Mouse (Mus musculus): ENCODE measurements around the gene Lrrc74b. TPM values are rescaled to one million over a fixed set of nuclear protein-coding genes. Genes with fewer than 3 reads are reported as not detected.
A peak's percentile ranks its signal among the peaks of the same experiment; 100 is the strongest.

Lrrc74b gene
- total RNA-seq (2014; fragmentation: Nextera tagmentation): 0.53 TPM in 1 of 2 replicates, not detected in the other
- 0.17 and 0.33 TPM in 2 replicates for total RNA-seq (2017)
- 0.03 TPM in 1 of 2 replicates, not detected in the other for polyA plus RNA-seq (2012)

DNA sequence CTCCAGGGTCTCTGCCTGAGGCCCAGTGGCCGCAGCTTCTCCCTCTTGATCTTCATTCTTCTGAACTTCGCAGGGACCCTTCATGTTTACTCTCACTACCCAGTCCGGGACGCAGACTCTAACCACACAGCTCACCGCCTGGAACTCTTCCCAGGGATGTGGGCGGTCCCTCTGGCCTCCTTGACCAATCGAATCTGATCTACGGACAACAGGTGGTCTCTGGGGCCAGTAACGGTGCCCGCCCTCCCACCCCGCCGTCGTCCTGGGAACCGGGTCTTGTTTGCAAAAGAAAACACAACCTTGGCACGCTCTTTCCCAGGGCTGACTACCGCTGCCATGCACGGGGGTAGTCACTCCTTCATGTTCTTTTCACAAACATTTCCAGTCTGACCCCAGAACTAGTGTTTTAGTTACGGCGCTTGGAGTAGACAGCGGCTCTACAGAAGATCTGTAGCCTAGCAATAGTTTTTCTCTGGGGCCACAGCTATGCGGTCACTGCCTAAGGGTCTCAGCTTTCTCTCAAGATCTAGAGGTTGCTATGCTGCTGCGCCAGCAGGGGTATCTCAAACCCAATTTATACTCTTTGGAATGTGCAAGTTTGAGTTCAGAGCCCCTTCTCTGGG lies at the start of gene Lrrc74b:
Gene Lrrc74b, minus strand, starts transcription at position 120 of the 623 bp plus-strand sequence.
- Histone ChIP-seq H3K27me3 (ENCODE audit: insufficient read depth, low read length) (peaks cover 72% of the 10 kb centered on the region), H3K9me3 (replicated peaks) (no peaks in the 10 kb centered on the region), H3K4me1 (ENCODE audit: insufficient read depth, low read depth, low read length) (peaks cover 41% of the 10 kb centered on the region), H3K4me3 (ENCODE audit: low read depth, low read length) (peak within 1 kb of the TSS; percentile 24; the same call in 1 of the 2 replicates), H3K36me3 (replicated peaks) (no peaks in the 10 kb centered on the region)
- ATAC-seq (ENCODE audit: extremely low read depth, insufficient number of reproducible peaks, low FRiP score, poor library complexity, severe bottlenecking) (no peak), DNase-seq (ENCODE audit: low spot score) (no peak)
- TF ChIP-seq CTCF (IDR thresholded peaks at IDR 0.05; ENCODE audit: low read depth, low read length) (no peak), GATA1 (IDR thresholded peaks at IDR 0.05; ENCODE audit: borderline replicate concordance, low read length) (no peak), TAL1 (conservative IDR thresholded peaks at IDR 0.05; ENCODE audit: low read depth, low read length) (no peak), GATA2 (IDR thresholded peaks at IDR 0.05; ENCODE audit: borderline replicate concordance, low read depth, low read length) (no peak)

DNA sequence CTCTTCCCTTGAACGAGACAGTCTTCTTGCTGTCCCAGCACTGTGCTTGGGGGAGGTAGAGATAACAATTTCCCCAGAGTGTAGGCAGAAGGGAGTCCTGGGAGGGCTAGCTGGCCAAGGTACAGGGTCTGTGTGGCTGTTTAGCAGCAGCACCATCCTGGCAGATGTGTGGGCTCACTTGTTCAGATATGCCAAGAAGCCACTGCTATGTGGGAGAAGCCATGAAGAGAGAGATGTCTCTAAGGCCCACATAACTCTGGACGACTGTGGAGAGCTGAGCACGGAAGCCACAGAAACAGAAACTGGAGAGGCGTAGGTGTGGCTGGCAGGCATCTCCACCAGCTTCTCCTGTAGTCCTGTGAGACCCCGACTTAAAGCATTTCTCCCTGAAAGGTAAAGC lies 44.6 kb upstream of the Lrrc74b start:
- DNase-seq (ENCODE audit: low spot score) (no peak), ATAC-seq (ENCODE audit: extremely low read depth, insufficient number of reproducible peaks, low FRiP score, poor library complexity, severe bottlenecking) (no peak)
- TF ChIP-seq CTCF (IDR thresholded peaks at IDR 0.05; ENCODE audit: low read depth, low read length) (no peak), GATA1 (IDR thresholded peaks at IDR 0.05; ENCODE audit: borderline replicate concordance, low read length) (no peak), TAL1 (conservative IDR thresholded peaks at IDR 0.05; ENCODE audit: low read depth, low read length) (no peak), POLR2AphosphoS5 (IDR thresholded peaks at IDR 0.05; ENCODE audit: insufficient replicate concordance, low read depth, low read length) (no peak), GATA2 (IDR thresholded peaks at IDR 0.05; ENCODE audit: borderline replicate concordance, low read depth, low read length) (no peak)
- Histone ChIP-seq H3K9me3 (replicated peaks) (peaks cover 9% of the 10 kb centered on the region), H3K36me3 (replicated peaks) (no peaks in the 10 kb centered on the region), H3K27me3 (ENCODE audit: insufficient read depth, low read length) (peaks cover 34% of the 10 kb centered on the region), H3K4me1 (ENCODE audit: insufficient read depth, low read depth, low read length) (no peaks in the 10 kb centered on the region; the same call in 1 of the 2 replicates), H3K4me3 (ENCODE audit: low read depth, low read length) (no peak overlapping the region)

DNA sequence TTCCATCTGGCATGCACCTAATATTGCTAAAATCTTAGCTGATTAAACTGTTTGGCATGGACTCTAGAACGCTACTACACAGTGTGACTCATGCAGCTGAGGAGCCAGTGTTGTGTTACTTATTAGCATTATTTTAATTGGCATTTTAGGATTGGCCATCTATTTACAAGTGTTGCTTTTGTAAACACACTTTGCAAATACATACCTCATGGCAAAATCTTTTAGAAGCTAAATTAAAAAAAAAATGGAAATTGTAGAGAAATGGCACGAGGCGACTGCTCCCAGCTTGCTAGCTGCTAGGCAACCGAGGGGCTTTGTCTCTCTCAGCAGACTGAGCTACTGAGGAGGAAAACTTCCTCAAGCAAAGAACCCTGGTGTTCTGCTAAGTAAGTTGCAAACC lies 43.9 kb upstream of the Lrrc74b start:
- Histone ChIP-seq H3K9me3 (replicated peaks) (peaks cover 4% of the 10 kb centered on the region), H3K4me3 (ENCODE audit: low read depth, low read length) (no peak overlapping the region), H3K36me3 (replicated peaks) (no peaks in the 10 kb centered on the region), H3K27me3 (ENCODE audit: insufficient read depth, low read length) (peaks cover 33% of the 10 kb centered on the region), H3K4me1 (ENCODE audit: insufficient read depth, low read depth, low read length) (no peaks in the 10 kb centered on the region; the same call in 1 of the 2 replicates)
- ATAC-seq (ENCODE audit: extremely low read depth, insufficient number of reproducible peaks, low FRiP score, poor library complexity, severe bottlenecking) (no peak), DNase-seq (ENCODE audit: low spot score) (no peak)
- TF ChIP-seq GATA1 (IDR thresholded peaks at IDR 0.05; ENCODE audit: borderline replicate concordance, low read length) (no peak), CTCF (IDR thresholded peaks at IDR 0.05; ENCODE audit: low read depth, low read length) (no peak), POLR2AphosphoS5 (IDR thresholded peaks at IDR 0.05; ENCODE audit: insufficient replicate concordance, low read depth, low read length) (no peak), GATA2 (IDR thresholded peaks at IDR 0.05; ENCODE audit: borderline replicate concordance, low read depth, low read length) (no peak), TAL1 (conservative IDR thresholded peaks at IDR 0.05; ENCODE audit: low read depth, low read length) (no peak)

DNA sequence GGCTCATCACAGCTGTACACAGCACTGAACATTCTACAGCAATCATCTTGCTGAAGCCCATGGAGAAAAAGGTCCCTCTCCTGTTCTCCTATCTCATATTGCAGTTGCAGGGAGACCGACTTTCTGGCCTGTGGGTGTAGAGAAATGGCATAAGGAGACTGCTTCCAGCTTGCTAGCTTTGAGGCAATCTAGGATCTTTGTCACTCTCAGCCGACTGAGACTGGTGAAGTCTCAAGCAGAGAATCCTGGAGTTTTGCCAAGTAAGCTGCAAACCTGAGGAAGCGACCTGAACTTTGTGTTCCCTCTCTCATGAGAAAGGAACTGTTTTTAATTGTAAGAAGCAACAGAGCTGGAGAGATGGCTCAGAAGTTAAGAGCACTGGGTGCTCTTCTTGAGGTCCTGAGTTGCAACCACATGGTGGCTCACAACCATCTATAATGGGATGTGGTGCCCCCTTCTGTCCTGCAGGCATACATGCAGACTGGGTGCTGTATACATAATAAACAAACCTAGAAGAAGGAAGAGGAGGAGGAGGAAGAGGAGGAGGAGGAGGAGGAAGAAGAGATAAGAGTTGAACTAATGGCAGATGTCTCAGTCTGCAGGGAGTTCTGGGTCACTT lies 40.0 kb upstream of the Lrrc74b start:
- Histone ChIP-seq H3K4me1 (ENCODE audit: insufficient read depth, low read depth, low read length) (no peaks in the 10 kb centered on the region; the same call in 1 of the 2 replicates), H3K9me3 (replicated peaks) (no peaks in the 10 kb centered on the region; the same call in 1 of the 2 replicates), H3K36me3 (replicated peaks) (no peaks in the 10 kb centered on the region), H3K4me3 (ENCODE audit: low read depth, low read length) (no peak overlapping the region), H3K27me3 (ENCODE audit: insufficient read depth, low read length) (peaks cover 24% of the 10 kb centered on the region)
- ATAC-seq (ENCODE audit: extremely low read depth, insufficient number of reproducible peaks, low FRiP score, poor library complexity, severe bottlenecking): no peak
- TF ChIP-seq POLR2AphosphoS5 (IDR thresholded peaks at IDR 0.05; ENCODE audit: insufficient replicate concordance, low read depth, low read length) (no peak), TAL1 (conservative IDR thresholded peaks at IDR 0.05; ENCODE audit: low read depth, low read length) (no peak), CTCF (IDR thresholded peaks at IDR 0.05; ENCODE audit: low read depth, low read length) (no peak), GATA1 (IDR thresholded peaks at IDR 0.05; ENCODE audit: borderline replicate concordance, low read length) (no peak), GATA2 (IDR thresholded peaks at IDR 0.05; ENCODE audit: borderline replicate concordance, low read depth, low read length) (no peak)
- no peak for DNase-seq (ENCODE audit: low spot score)

DNA sequence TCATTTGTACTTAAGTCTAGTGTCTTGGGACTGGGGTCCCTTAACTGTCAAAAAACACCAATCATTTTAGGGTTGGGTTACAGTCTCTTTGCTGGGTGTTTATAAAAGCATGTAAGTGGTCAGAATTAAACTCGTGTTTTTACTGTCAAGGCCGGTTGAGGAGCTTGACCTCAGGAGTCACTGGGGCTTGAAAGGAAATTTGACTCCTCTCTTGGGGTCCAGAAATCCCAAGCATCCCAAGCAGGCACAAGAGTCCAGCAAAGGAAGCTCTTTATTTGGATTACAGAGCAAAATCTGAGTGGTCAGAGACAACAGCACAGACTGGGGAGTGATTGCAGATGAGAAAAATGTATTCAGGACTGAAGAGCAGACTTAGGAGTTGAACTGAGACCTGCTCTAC lies 29.7 kb upstream of the Lrrc74b start:
- no peak for DNase-seq (ENCODE audit: low spot score)
- no peak for ATAC-seq (ENCODE audit: extremely low read depth, insufficient number of reproducible peaks, low FRiP score, poor library complexity, severe bottlenecking)
- H3K9me3 ChIP-seq (replicated peaks): peaks cover 10% of the 10 kb centered on the region
- H3K27me3 ChIP-seq (ENCODE audit: insufficient read depth, low read length): peaks cover 28% of the 10 kb centered on the region
- H3K4me1 ChIP-seq (ENCODE audit: insufficient read depth, low read depth, low read length): peaks cover 6% of the 10 kb centered on the region; the same call in 1 of the 2 replicates
- no peaks in the 10 kb centered on the region for H3K36me3 ChIP-seq (replicated peaks)
- TF ChIP-seq POLR2AphosphoS5 (IDR thresholded peaks at IDR 0.05; ENCODE audit: insufficient replicate concordance, low read depth, low read length): no peak
- TF ChIP-seq GATA1 (IDR thresholded peaks at IDR 0.05; ENCODE audit: borderline replicate concordance, low read length): no peak
- no peak for TF ChIP-seq TAL1 (conservative IDR thresholded peaks at IDR 0.05; ENCODE audit: low read depth, low read length)
- TF ChIP-seq CTCF (IDR thresholded peaks at IDR 0.05; ENCODE audit: low read depth, low read length): no peak
- no peak for TF ChIP-seq GATA2 (IDR thresholded peaks at IDR 0.05; ENCODE audit: borderline replicate concordance, low read depth, low read length)
- H3K4me3 ChIP-seq (ENCODE audit: low read depth, low read length): no peak overlapping the region

DNA sequence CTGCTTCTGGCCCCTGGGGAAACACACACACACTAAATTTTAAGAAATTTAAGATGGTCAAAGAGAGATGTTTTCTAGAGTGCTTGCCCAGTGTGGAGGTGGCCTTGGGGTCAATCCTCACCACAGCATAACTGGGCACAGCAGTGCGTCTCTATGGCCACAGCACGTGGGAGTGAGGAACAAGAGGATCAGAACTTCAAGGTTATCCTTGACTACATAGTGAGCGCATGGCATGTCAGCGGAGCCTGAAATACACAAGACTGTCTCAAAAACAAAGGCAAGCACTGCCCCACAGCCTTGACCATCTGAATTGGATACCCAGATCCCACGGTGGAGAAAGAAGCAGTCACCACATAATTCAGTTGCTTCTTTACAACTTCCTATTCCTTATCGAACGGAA lies 23.5 kb upstream of the Lrrc74b start:
- H3K4me3 ChIP-seq (ENCODE audit: low read depth, low read length): no peak overlapping the region
- no peaks in the 10 kb centered on the region for H3K4me1 ChIP-seq (ENCODE audit: insufficient read depth, low read depth, low read length)
- ATAC-seq (ENCODE audit: extremely low read depth, insufficient number of reproducible peaks, low FRiP score, poor library complexity, severe bottlenecking) (no peak), DNase-seq (ENCODE audit: low spot score) (no peak)
- no peak for TF ChIP-seq POLR2AphosphoS5 (IDR thresholded peaks at IDR 0.05; ENCODE audit: insufficient replicate concordance, low read depth, low read length)
- no peak for TF ChIP-seq TAL1 (conservative IDR thresholded peaks at IDR 0.05; ENCODE audit: low read depth, low read length)
- TF ChIP-seq GATA2 (IDR thresholded peaks at IDR 0.05; ENCODE audit: borderline replicate concordance, low read depth, low read length): no peak
- no peak for TF ChIP-seq GATA1 (IDR thresholded peaks at IDR 0.05; ENCODE audit: borderline replicate concordance, low read length)
- no peaks in the 10 kb centered on the region for H3K36me3 ChIP-seq (replicated peaks)
- H3K9me3 ChIP-seq (replicated peaks): peaks cover 8% of the 10 kb centered on the region
- H3K27me3 ChIP-seq (ENCODE audit: insufficient read depth, low read length): peaks cover 7% of the 10 kb centered on the region
